Mouse (Mus musculus): ENCODE measurements around the gene B3gat3.

The B3gat3 gene

DNA sequence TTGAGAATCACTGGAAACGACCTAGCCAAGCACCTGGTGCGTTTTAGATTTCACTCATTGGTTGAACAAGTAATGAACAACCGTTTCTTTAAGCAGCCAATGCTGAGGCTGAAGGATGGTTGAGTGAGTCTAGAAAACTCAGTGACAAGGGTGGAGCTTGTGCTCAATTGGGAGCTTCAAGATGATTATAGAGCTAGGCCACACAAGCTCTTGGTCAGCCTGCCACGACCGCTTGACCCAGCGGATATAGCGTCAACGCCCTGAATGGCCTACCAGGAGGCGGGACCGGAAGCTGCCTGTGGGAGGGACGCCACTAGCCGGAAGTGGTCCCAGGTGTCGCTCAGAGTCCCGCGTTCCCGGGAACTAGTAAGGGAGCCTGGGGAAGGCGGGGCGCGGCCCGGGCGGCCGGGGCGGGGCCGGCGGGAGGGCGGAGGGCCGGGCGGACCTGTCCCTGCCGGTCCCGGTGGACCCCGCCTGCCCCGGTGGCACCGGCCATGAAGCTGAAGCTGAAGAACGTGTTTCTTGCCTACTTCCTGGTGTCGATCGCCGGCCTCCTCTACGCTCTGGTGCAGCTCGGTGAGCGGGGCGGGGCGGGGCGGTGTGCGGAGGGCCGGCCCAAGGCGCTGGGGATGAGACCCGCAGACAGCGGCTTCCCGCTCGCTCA, at the start of gene B3gat3:
Gene B3gat3 (plus strand): TSS at position 302 of the 664 bp plus-strand sequence.
- 1% methylated on average over 50 of the region's 50 CpGs for WGBS

DNA sequence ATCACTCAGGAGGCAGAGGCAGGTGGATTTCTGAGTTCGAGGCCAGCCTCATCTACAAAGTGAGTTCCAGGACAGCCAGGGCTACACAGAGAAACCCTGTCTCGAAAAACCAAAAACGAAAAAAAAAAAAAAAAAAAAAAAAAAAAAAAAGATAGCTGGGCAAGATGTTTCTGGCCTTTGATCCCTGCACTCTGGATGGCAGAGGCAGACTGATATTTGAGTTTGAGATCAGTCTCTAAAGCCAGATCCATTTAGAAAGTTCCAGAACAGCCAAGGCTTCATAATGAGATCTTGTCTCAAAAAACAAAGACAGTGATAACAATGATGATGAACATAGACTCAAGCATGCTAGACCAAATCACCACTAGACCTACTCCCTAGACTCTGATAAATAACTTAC, 49.8 kb upstream of the B3gat3 start:
- WGBS: 77% methylated on average over 3 of the region's 3 CpGs

DNA sequence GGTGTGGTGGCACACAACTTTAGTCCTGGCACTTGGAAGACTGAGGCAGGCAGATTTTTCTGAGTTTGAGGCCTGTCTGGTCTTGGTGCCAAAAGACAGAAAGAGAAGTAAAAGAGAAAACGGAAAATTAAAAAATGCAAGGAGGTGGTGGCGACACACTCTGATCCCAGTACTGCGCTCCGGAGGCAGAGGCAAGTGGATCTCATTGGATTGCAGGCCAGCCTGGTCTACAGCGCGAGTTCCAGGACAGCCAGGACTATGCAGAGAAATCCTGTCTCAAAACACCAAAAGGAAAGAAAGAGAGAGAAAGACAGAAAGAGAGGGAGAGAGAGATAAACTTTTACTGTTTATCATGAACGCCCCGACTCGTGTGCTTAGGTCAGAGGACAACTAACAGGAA, 49.3 kb upstream of the B3gat3 start:
- 30% methylated on average over 9 of the region's 9 CpGs for WGBS

DNA sequence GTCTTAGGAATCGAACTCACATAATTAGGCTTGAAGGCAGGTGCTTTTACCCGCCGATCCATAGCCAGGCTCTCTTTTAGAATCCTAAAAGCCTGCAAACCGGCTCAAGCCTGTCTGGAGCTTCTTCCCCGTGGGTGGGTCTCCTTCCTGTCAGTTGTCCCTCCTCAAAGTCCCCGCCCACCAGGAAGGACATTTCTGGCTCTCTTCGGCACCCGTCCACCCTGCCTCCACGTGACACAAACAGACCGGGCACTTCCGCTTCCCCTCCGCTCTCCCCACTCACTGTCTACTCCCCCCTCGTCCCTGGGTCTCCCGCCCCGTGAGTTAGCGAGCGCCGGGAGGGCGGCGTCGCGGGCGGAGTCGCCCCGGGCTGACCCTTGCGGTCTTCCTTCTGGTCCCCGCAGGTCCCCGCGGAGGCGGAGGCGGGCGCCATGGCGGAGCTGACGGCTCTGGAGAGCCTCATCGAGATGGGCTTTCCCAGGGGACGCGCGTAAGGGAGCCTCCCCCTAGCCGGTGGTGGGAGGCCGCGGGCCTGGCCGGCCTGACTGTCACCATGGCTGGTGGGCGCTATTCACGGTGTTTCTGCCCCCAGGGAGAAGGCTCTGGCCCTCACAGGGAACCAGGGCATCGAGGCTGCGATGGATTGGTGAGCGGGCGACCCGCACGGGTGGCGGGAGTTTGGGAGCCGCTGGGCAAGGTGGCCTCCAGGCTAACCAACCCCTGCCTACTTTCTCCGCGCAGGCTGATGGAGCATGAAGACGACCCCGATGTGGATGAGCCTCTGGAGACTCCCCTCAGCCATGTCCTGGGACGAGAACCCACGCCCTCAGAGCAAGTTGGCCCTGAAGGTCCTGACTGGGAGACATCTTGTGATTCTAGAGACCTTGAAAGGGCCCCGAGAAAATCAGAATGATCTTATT, 48.6 kb upstream of the B3gat3 start, which contains the start of gene Ubxn1:
Gene Ubxn1 (plus strand): TSS at position 230 of the 920 bp plus-strand sequence.
- 1% methylated on average over 59 of the region's 59 CpGs for WGBS

DNA sequence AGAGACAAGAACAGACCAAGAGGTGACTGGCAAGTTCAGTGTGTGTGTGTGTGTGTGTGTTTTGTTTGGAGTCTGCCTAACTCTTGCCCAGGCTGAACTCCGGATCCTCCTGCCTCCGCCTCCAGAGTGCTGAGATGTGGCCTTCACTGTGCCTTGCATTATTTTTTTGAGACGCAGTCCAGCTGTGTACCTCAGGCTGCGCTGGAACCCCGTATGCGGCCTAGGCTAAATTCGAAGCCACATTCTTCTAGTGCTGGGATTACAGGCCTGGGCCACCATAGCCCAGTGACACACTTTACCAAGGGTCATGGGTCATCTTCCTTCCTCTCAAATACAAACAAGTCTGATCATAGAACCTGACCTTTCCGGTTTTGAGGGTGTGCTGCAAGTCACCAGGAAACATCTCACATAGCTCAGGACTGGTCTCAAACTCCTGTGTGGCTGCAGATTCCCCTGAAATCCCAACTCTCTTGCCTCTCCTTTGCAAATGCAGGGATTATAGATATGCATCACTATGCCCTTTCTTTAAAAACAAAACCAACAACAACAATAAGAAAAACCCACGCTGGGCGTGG, 47.8 kb upstream of the B3gat3 start:
- 66% methylated on average over 10 of the region's 10 CpGs for WGBS

DNA sequence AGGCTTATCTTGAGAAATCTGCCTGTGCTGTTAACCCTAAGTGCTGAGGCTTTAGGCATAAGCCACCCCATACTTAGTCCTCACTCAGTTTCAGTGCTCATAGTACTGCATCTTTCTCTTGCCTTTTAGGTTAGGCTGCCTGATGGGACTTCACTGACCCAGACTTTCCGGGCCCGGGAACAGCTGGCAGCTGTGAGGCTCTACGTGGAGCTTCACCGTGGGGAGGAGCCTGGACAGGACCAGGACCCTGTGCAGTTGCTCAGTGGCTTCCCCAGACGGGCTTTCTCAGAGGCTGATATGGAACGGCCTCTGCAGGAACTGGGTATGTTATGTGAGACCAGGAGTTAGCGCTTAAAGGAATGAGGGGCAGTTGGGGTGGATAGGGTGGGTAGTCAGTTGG, 45.1 kb upstream of the B3gat3 start:
- 90% methylated on average over 7 of the region's 7 CpGs for WGBS

DNA sequence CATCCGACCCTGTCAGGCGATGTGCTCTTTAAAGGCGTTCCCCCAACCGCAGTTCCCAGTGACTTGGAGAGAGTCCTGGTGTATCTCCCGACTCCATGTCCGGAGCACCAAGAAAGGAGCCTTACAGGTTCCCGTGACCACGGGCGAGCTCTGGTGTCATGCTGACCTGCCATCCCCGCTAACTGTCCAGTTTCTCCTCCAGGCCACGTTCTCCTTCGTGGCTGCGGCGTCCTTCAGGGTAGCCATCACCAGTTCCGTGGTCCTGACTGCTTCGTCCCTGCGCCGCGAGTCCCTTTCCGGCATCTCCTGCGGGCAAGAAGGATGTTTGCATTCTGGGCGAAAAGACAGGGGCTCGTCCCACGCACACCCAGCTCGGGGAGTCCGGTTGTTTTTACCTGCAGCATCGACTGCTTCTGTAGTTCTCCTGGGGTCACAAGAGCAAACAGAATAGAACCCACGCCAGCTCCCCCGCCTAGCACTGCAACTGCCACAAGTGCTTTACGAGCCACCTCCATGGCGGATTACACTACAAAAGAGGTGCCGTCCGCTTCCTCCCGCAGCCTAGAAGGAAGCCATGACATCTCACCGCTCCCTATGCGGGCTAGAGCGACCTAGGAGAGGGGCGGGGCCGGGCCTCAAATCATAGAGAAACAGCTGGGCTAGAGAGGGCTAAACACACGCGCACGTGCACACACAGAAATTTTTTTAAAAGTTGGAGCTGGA, 39.7 kb upstream of the B3gat3 start, which contains the start of gene Uqcc3:
Gene Uqcc3 (minus strand): TSS at position 613 of the 723 bp plus-strand sequence.
- WGBS: under 1% methylated on average over 42 of the region's 42 CpGs

DNA sequence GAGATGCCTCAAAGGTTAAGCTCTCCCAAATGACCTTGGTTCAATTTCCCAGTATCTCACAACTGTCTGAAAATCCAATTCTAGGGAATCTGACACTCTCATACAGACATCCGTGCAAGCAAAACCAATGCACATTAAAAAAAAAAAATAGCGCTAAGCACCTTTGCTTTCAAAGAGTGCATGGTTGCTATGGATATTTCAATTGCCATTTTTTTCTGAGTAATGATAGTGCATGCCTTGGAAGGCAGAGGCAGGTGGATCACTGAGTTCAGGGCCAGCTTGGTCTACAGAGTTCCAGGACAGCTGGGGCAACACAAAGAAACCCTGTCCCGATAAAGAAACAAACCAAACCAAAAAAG, 39.2 kb upstream of the B3gat3 start:
- WGBS: 2% methylated on average over 3 of the region's 3 CpGs

DNA sequence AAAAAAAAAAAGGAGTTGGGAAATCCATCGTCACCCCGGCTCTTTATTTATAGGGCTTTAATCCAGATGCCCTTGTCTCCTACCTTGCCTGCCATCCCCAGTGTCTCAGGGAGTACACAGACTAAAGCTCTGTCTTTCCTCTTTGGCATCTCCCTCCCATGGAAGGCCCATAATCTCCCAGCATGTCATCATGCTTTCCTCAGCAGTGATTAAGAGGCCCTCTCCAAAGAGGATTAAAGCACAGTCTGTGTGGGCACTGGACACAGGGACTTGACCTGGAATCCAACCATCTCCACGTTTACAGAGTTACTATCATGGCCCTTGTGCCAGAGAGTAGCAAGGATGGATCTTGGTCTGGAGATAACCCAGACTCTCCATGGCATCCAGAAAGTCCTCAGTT, 36.6 kb upstream of the B3gat3 start, which contains the start of the genes Lbhd1 and Gm49403:
Gene Lbhd1 (plus strand): TSS at position 117 of the 400 bp plus-strand sequence.
Gene Gm49403 (plus strand): TSS at position 315 of the 400 bp plus-strand sequence.
- 75% methylated on average over 3 of the region's 3 CpGs for WGBS

DNA sequence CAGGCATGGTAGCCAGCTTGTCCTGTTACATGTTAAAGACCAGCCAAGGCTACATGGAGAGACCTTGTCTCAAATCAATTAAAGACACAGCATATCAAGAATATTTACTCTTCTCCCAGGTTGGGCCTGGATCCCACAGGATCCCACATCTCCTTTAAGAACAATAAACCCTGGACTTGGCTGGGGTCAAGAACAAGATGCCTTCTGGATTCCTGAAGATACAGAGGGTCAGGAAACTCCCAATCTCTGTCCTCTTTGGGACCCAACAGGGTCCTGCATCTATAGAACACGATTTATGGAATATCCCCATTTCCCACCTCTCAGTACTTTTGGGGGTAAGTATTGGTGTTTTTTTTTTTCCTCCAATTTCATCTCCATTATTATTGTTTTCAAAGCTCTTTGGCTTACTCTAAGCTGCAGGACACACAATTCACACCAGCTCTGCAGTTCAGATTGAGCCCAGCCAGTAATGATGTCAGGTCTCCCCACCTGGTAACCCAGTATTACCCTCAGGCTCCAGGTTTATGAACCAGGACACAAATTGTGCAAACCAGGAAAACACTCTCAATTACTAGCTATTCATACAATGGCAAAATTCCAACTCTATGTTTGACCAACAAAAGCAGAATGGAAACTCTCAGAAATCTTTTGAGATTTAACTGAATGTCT, 33.1 kb upstream of the B3gat3 start:
- 44% methylated on average over 1 of the region's 1 CpGs for WGBS

DNA sequence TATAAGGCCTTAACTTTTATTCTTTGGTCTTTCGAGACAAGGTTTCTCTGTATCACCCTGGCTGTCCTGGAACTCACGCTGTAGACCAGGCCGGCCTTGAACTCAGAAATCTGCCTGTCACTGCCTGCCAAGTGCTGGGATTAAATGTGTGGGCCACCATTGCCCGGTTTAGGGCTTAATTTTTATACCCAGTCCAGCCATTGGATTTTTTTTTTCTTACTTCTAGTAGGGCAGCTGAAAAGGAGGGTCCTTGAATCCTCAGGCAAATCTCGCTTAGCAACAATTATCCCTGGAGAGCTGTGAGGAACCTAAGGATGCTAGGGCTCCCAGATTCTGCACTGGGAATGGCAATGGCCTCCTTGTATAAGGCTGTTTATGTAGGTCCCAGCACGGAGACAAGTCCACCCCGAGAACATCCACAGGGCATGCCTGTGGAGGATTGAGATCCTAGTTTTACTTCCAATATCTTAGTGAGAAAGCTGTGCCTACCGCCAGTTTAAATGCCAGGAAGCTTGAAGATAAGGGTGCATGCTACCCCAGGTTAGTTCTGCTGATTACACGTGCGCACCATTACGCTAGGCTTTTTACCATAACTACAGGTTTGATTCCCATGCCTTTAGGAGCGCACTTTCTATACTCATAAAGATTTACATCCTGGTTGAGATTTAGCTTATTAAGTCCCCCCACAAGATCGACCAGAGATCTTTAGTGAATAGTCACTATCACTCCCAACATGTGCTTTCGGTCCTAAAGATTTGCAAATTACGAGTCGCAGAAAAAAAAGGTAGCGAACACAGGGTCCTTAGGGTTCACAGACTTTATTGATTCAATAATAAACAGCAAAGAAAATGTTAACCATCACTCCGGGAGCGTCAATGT, 32.4 kb upstream of the B3gat3 start:
- WGBS: 21% methylated on average over 19 of the region's 19 CpGs

DNA sequence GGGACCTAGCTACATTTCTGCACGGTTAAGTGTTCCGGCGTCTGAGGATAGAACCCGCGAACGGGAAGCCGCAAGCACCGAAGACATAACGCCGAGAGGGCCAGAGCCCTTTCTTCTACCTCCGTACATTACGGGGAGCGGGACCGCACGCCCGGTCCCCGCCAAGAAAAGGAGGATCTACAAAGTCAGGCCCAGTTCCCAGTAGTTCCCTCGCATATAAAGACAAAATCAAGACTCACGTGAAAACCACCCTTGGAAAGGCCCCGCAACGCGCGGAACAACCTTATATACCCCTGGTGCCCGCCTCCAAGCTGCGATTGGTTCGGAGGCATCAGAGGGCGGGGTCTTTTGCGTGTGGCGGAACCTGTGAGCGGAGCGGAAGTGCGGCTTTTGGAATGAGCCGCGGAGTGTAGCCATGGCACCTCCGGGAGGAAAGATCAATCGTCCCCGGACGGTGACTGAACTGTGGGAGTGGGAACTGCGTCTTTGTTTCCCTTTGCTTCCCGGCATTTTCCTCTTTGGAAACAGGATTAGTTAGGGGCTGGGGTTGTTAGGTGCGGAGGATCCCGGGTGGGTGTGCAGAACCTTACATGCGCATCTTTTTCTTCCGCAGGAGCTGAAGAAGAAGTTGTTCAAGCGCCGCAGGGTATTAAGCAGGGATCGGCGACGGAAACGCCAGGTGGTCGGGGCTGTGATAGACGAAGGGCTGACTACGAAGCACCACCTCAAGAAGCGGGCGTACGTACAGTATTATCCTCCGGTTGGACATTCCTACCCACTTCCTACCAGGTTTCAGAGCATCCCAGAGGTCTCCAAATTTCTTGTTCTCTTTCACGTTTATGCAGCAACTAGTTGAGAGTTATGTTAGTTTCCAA, 31.4 kb upstream of the B3gat3 start, which contains the start of the genes 1810009A15Rik and Gm49416:
Gene 1810009A15Rik (plus strand): TSS at position 343 of the 875 bp plus-strand sequence.
Gene Gm49416 (plus strand): TSS at position 416 of the 875 bp plus-strand sequence.
- WGBS: under 1% methylated on average over 58 of the region's 58 CpGs

DNA sequence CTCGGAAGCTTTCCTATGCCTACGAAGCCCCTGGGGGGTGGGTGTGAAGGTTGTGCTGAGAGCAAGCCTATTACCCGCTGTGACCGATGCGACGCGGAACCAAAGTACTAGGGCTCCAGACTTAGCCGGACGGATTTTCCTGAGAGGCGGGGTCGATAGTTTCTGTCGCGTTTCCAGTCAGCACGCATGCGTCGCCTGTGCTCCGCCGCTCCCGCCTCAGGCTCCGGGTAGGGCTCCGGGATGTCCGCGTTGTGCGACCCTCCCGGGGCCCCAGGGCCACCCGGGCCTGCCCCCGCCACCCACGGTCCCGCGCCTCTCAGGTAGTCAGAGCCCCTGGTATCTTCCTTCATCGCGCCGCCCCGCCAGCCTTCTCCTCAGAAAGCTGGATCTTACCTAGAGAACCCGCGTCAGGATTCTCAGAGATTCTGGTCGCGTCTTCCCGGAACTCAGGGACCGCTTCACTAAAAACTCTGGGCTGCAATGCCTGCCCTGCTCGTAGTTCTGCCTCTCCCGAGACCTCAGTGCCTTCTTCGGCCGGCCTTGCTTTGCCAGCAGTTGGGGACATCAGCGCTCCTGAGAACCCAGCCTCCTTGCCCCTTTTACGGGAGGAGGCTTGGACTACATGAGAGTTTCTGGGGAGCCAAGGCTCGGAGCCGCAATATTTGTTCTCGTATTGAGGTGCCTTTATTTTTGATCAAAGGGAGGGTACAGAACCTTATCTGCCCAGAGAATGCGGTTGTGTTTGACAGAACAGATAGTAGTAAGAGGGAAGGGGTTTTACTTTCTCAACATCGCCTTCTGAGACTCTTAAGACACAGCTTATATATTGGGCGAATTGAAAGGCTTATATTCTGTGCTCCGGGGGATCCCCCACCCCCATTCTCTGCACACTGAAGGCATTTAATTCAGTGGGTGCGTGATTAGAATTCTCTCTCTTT, 27.1 kb upstream of the B3gat3 start, which contains the start of gene Ints5:
Gene Ints5 (plus strand): TSS at position 177 of the 938 bp plus-strand sequence.
- WGBS: 1% methylated on average over 54 of the region's 54 CpGs

DNA sequence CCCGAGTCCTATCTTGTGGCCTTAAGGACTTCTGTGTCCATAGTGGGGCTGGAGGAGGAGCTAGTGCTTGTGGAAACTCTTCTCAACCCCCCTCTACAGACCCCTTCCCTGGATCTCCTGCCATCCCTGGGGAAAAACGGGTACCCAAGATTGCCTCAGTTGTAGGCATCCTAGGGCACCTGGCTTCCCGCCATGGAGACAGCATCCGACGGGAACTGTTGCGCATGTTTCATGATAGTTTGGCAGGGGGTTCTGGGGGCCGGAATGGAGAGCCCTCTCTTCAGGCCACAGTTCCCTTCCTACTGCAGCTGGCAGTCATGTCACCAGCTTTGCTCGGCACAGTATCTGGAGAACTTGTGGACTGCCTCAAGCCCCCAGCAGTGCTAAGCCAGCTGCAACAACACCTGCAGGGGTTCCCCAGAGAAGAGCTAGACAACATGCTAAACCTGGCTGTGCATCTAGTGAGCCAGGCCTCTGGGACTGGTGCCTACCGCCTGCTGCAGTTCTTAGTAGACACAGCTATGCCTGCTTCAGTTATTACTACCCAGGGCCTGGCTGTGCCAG, 24.7 kb upstream of the B3gat3 start:
- WGBS: 79% methylated on average over 9 of the region's 9 CpGs

DNA sequence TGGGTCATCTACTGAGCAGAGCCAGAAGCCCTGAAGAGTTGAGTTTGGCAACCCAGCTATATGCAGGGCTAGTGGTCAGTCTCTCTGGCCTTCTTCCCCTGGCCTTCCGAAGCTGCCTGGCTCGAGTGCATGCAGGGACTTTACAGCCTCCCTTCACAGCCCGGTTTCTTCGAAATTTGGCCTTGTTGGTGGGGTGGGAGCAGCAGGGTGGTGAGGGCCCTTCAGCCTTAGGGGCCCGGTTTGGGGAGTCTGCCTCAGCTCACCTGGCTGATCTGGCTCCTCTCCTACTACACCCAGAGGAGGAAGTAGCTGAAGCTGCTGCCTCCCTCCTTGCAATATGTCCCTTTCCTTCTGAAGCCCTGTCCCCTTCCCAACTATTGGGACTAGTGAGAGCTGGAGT, 23.9 kb upstream of the B3gat3 start:
- 88% methylated on average over 5 of the region's 5 CpGs for WGBS

DNA sequence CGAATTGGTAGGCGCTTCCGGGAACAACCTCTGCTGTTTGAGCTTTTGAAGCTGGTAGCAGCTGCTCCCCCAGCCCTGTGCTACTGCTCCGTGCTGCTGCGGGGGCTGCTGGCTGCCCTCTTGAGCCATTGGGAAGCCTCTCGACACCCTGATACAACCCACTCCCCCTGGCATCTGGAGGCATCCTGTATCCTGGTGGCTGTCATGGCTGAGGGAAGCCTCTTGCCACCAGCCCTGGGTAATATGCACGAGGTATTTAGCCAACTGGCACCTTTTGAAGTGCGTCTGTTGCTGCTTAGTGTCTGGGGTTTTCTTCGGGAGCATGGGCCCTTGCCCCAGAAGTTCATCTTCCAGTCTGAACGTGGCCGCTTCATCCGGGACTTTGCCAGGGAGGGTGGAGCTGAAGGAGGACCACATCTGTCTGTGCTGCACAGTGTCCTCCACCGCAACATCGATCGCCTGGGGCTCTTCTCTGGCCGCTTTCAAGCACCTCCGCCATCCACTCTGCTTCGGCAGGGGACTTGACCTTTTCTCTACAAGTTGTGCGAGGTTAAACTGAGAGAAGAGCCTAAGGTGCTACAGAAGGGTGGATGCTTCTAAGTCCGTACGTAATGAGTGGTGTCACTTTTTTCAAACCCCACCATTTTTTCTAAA, 22.8 kb upstream of the B3gat3 start:
- WGBS: 16% methylated on average over 21 of the region's 21 CpGs
